Mouse (Mus musculus): ENCODE measurements around the gene Nudt4.

The Nudt4 gene

GRCm38 (mm10) chr10:95539841-95540240, 24.1 kb downstream of the Nudt4 start:
- in situ Hi-C loops (cut with MboI): no loop called here

GRCm38 (mm10) chr10:95539260-95539659, 24.7 kb downstream of the Nudt4 start:
- in situ Hi-C loops (cut with MboI): no loop called here

GRCm38 (mm10) chr10:95536222-95536541, 27.8 kb downstream of the Nudt4 start:
- in situ Hi-C loops (cut with MboI): no loop called here

- in situ Hi-C loops (cut with MboI): no loop called here
Measured at GRCm38 (mm10) chr10:95535399-95536221, 28.3 kb downstream of the Nudt4 start.

GRCm38 (mm10) chr10:95533382-95533781, 30.6 kb downstream of the Nudt4 start:
- in situ Hi-C loops (cut with MboI): no loop called here

GRCm38 (mm10) chr10:95532916-95533315, 31.0 kb downstream of the Nudt4 start:
- in situ Hi-C loops (cut with MboI): no loop called here

GRCm38 (mm10) chr10:95530551-95531121, 33.3 kb downstream of the Nudt4 start:
- in situ Hi-C loops (cut with MboI): no loop called here

- in situ Hi-C loops (cut with MboI): no loop called here
Measured at GRCm38 (mm10) chr10:95526495-95527122, 37.3 kb downstream of the Nudt4 start.

GRCm38 (mm10) chr10:95525871-95526270, 38.1 kb downstream of the Nudt4 start:
- in situ Hi-C loops (cut with MboI): no loop called here

- in situ Hi-C loops (cut with MboI): no loop called here
Measured at GRCm38 (mm10) chr10:95525037-95525675, 38.8 kb downstream of the Nudt4 start.

- in situ Hi-C loops (cut with MboI): no loop called here
Measured at GRCm38 (mm10) chr10:95517656-95518055, 46.3 kb downstream of the Nudt4 start.

GRCm38 (mm10) chr10:95515293-95515931, 48.5 kb downstream of the Nudt4 start:
- in situ Hi-C loops (cut with MboI): no loop called here

GRCm38 (mm10) chr10:95514656-95515292, 49.2 kb downstream of the Nudt4 start, which contains the start of gene Ube2n:
TSS of gene Ube2n (plus strand) at chr10:95515145.
- in situ Hi-C loops (cut with MboI): no loop called here

GRCm38 (mm10) chr10:95513768-95514556, 50.0 kb downstream of the Nudt4 start:
- in situ Hi-C loops (cut with MboI): no loop called here

GRCm38 (mm10) chr10:95512635-95513034, 51.3 kb downstream of the Nudt4 start:
- in situ Hi-C loops (cut with MboI): no loop called here

GRCm38 (mm10) chr10:95509263-95509662, 54.7 kb downstream of the Nudt4 start:
- in situ Hi-C loops (cut with MboI): no loop called here

- in situ Hi-C loops (cut with MboI): no loop called here
Measured at GRCm38 (mm10) chr10:95508793-95509192, 55.2 kb downstream of the Nudt4 start.

GRCm38 (mm10) chr10:95508126-95508525, 55.8 kb downstream of the Nudt4 start:
- in situ Hi-C loops (cut with MboI): no loop called here

- in situ Hi-C loops (cut with MboI): no loop called here
Measured at GRCm38 (mm10) chr10:95504341-95504740, 59.6 kb downstream of the Nudt4 start.

- in situ Hi-C loops (cut with MboI): no loop called here
Measured at GRCm38 (mm10) chr10:95503443-95504235, 60.3 kb downstream of the Nudt4 start.
